Mouse (Mus musculus): ENCODE results near the gene App.

DNA sequence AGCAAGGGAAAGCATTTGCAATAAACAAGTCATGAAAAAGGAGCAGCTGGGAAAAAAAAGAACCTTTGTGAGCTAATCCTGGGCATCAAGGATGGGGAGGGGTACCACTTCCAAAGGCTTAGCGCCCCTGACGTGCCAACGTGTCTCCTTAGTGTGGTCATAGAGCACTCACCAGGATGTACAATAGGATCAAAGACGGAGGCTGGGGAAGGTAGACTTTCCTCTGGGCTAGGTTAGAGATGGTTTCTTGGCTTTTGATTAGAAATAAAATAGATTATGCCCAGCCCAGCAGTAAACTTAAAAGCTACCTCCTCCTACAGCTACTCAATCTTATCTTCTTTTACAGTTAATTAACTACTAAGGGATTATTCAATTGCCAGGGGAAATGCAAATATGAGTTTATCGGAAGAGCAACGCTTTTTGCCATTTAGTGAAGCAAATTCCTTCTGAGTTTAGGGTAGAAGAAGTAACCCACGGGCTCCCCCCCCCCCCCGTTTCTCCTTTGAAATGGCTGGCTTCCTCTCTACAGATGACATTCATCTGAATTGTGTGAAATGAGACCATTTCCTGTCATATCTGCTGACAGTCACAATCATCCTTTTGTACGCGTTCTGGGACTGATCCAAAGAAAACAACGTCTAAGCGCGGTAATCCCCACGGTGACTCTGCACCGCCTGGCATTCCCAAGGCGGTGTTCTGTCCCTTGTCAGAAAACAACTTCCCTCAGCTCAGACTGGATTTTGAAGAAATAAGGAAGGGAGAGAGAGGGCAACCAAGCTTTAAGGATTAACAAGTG, 201.8 kb downstream of the App start:
- TF ChIP-seq GATA1 (IDR thresholded peaks at IDR 0.05; ENCODE audit: borderline replicate concordance, low read length) (no peak), FLI1 (IDR thresholded peaks at IDR 0.05; ENCODE audit: low read length) (no peak)

Data from megakaryocyte, embryonic 14.5 days (primary cell).